Mouse (Mus musculus): ENCODE measurements around the gene Atp13a4.

Gene Atp13a4

GRCm38 (mm10) chr16:29544829-29545228 lies at the start of gene Atp13a4:
Gene Atp13a4, minus strand, starts transcription at chr16:29544864.
- no peak for DNase-seq

- no peak for DNase-seq
These were observed 47.5 kb upstream of the Atp13a4 start for GRCm38 (mm10) chr16:29592171-29592570.

GRCm38 (mm10) chr16:29579787-29580176 lies 35.1 kb upstream of the Atp13a4 start:
- DNase-seq: no peak

- peak; percentile 96 for DNase-seq
These were observed 34.6 kb upstream of the Atp13a4 start, which contains the start of gene Opa1 for GRCm38 (mm10) chr16:29579167-29579786. Gene Opa1, plus strand, starts transcription at chr16:29579334.

- DNase-seq: no peak
These were observed 31.0 kb upstream of the Atp13a4 start for GRCm38 (mm10) chr16:29575620-29576019.

- no peak for DNase-seq
These were observed 29.3 kb upstream of the Atp13a4 start for GRCm38 (mm10) chr16:29574013-29574412.

GRCm38 (mm10) chr16:29560869-29561268 lies 16.2 kb upstream of the Atp13a4 start:
- DNase-seq: peak; percentile 36

- peak; percentile 10 for DNase-seq
These were observed 15.8 kb upstream of the Atp13a4 start for GRCm38 (mm10) chr16:29560454-29560853.

- no peak for DNase-seq
These were observed 15.0 kb upstream of the Atp13a4 start for GRCm38 (mm10) chr16:29559667-29560066.

- peak; percentile 14 for DNase-seq
These were observed 3.4 kb downstream of the Atp13a4 start for GRCm38 (mm10) chr16:29541261-29541683.

GRCm38 (mm10) chr16:29539906-29540305 lies 4.8 kb downstream of the Atp13a4 start:
- DNase-seq: no peak

GRCm38 (mm10) chr16:29536411-29537204 lies 8.1 kb downstream of the Atp13a4 start:
- peak; percentile 12 for DNase-seq

GRCm38 (mm10) chr16:29535866-29536265 lies 8.8 kb downstream of the Atp13a4 start:
- no peak for DNase-seq

GRCm38 (mm10) chr16:29533641-29534040 lies 11.0 kb downstream of the Atp13a4 start:
- DNase-seq: no peak

GRCm38 (mm10) chr16:29527085-29527484 lies 17.6 kb downstream of the Atp13a4 start:
- DNase-seq: no peak

- no peak for DNase-seq
These were observed 18.1 kb downstream of the Atp13a4 start for GRCm38 (mm10) chr16:29526585-29526984.

- DNase-seq: no peak
These were observed 32.2 kb downstream of the Atp13a4 start for GRCm38 (mm10) chr16:29512495-29512894.

GRCm38 (mm10) chr16:29510743-29511142 lies 33.9 kb downstream of the Atp13a4 start:
- no peak for DNase-seq

GRCm38 (mm10) chr16:29509881-29510280 lies 34.8 kb downstream of the Atp13a4 start:
- no peak for DNase-seq

GRCm38 (mm10) chr16:29504671-29505070 lies 40.0 kb downstream of the Atp13a4 start:
- no peak for DNase-seq

- no peak for DNase-seq
These were observed 40.5 kb downstream of the Atp13a4 start for GRCm38 (mm10) chr16:29504198-29504597.

- DNase-seq: no peak
These were observed 53.6 kb downstream of the Atp13a4 start for GRCm38 (mm10) chr16:29491031-29491430.

GRCm38 (mm10) chr16:29481439-29481838 lies 63.2 kb downstream of the Atp13a4 start:
- DNase-seq: no peak

- DNase-seq: no peak
These were observed 64.3 kb downstream of the Atp13a4 start for GRCm38 (mm10) chr16:29480396-29480795.

Data from right cerebral cortex, postnatal 25 days (tissue).